Mouse (Mus musculus) cerebellum, adult (tissue): Measurements from ENCODE around the gene Ascc2.
A peak's percentile ranks its signal among the peaks of the same experiment; 100 is the strongest.

Source experiments
- ATAC-seq: cut with Nextera tagmentation; 2 replicates; pipeline ENCODE4 v1.9.2; 2017; ENCODE audit warnings: mild to moderate bottlenecking, moderate library complexity, mixed read lengths; ENCODE audit not compliant: insufficient number of reproducible peaks, low FRiP score, low TSS enrichment

Ascc2 gene

GRCm38 (mm10) chr11:4637534-4638234 is at the start of gene Ascc2:
Ascc2 (plus strand) TSS chr11:4637747.
- ATAC-seq = peak; percentile 82

- no peak for ATAC-seq
These were observed 45.7 kb upstream of the Ascc2 start for GRCm38 (mm10) chr11:4591811-4592210.

DNA sequence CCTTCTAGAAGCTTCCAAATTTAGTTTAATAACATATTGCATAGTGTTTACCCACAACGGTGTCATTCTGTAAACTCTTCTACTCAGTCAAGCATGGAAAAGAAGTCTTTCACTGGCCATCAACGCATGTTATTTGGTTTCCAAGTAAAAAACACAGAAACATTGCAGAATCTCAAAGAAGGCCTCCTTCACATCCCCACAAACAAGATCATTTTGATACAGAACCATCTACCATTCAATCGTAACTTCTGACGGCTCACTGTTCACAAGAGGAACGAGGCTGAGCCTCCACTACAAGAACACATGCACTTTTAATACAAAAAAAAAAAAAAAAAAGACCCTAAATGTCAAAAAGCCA is 44.1 kb upstream of the Ascc2 start:
- no peak for ATAC-seq

- ATAC-seq = peak; percentile 81
These were observed 43.5 kb upstream of the Ascc2 start for GRCm38 (mm10) chr11:4593849-4594607.

DNA sequence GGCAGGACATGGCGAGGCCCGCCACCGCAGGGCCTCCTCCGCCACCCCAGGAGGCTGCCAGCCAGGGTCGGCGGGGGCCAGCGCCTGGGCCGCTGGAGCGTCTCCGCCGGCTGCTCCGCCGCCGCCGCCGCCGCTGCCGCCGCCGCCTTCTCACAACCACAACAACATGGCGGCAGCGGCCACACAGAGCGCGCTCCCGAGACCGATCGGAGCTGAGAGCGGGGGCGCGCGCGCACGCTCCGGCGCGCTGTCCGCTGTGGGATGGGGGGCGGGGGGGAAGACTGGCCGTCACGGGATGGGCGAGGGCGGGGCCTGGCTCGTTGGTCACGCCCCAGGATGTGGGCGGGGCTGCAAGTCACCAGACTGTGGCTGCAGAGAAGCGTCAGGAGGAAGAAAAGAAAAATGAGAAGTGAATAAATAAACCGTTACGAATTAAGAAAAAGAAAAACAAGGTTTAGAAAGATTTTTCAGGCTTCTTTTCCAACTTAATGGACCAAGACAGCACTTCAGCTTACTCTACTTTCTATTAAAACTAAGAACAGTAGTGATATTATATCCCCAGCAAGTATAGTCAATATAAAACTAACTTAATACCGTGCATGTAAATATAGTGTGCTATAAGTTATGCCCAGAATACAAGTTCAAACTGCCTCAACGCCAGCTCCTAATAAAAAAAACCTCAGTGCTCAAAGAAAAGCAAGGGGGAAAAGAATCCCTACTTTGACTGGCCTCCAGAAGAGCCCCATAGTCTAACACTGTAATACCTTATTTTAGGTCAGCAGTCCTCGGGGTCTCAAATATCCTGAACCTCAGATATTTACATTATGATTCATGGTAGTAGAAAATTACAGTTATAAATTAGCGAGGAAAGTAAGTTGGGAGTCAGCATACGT is 42.7 kb upstream of the Ascc2 start, which contains the start of gene Mtmr3:
TSS of gene Mtmr3 (minus strand) at position 256 of the 893 bp plus-strand sequence.
- peak; percentile 84 for ATAC-seq

DNA sequence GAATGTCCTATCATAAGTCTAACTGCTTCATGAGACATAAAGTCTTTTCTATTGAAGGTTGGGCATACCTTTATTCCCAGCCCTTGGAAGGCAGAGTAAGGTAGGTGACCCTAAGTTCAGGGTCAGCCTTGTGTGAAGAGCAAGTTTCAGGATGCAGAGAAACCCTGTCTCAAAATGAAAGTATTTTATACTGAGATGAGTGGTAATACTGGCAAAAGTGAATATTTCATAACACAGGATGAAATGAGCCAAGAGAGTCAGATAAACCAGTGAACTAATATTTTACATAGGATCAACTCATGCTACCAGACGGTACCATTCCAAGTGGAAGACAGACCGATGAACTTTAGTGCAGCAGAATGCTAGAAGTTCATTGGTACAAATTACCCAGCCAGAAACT is 39.1 kb upstream of the Ascc2 start:
- ATAC-seq = no peak

DNA sequence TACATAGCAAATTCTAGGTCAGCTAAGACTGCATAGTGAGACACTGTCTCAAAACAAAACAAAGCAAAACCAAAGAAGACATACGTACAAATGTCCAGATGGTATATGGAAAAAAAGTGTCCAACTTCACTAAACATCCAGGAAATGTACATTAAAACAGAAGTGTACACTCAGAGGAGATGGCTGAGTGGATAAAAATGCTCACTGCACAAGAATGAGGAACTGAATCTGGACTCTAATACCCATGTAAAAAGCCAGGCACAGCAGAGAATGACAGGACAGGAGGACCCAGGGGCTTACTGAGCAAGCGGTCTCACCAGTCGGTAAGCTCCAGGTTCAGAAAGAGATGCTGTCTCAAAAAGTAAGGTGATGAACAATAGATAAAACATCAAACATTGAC is 37.6 kb upstream of the Ascc2 start:
- no peak for ATAC-seq

- ATAC-seq = no peak
These were observed 35.7 kb upstream of the Ascc2 start for GRCm38 (mm10) chr11:4601890-4602289.

GRCm38 (mm10) chr11:4602691-4603441 is 34.7 kb upstream of the Ascc2 start:
- no peak for ATAC-seq

DNA sequence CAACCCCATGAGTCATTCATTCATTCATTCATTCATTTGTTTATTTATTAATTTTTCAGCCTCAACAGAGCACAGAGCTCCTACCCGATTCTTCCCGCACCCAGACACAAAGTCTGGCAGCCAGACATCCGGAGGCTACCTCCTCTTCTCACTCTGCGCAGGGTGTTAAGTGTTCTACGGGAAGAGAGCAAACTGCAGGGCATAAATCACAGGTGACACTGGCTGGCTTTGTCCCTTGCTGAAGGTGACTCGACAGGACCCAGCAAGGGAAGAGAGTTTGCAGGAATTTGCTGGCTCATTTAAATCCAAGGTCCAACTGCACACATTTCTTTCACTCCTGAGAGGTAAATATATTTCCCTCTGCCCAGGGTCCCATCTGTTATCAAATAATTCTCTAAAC is 33.1 kb upstream of the Ascc2 start:
- no peak for ATAC-seq

DNA sequence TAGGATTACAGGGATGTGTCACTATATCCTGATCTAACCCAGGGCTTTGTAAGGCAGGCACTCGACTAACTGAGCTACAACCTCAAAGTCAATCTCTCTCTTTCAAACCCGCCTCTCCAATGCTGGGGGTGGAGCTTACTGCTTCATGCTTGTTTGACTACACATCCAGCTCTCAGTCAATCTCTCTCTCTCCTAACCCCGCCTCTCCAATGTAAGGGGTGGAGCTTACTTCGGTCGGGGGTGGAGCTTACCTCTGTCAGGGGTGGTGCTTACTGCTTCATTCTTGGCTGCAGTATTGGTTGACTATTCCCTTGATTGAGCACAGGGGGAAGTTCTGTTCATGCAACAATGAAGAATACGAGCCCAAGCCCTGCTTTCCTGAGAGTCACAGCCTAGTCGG is 32.1 kb upstream of the Ascc2 start:
- no peak for ATAC-seq

GRCm38 (mm10) chr11:4606541-4606940 is 31.0 kb upstream of the Ascc2 start:
- no peak for ATAC-seq

GRCm38 (mm10) chr11:4611904-4612303 is 25.6 kb upstream of the Ascc2 start:
- ATAC-seq = no peak

DNA sequence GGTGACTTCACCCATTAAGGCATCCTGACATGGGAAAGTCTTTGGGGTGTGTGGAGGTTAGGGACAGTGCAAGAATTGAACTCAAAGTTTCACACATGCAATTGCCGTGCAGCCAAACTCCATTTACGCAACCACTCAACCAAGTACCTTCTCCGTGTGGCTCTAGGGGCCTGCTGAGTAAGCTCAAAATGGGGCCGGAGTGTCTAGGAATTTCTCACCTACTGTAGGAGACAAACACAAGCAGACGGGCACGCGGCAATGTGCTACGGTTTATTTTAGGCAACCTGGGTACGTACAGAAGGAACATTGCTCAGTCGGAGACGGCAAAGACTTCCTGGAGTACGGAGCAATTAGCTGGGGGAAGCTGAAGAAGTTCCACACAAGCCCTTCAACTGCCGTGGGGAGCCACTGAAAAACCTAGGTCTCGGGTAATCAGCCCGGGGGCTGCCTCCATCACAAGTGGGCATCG is 17.5 kb upstream of the Ascc2 start, which contains the start of gene Gm11032:
TSS of gene Gm11032 (plus strand) at position 51 of the 469 bp plus-strand sequence.
- ATAC-seq = no peak

GRCm38 (mm10) chr11:4620501-4621108 is 16.9 kb upstream of the Ascc2 start:
- ATAC-seq = no peak

DNA sequence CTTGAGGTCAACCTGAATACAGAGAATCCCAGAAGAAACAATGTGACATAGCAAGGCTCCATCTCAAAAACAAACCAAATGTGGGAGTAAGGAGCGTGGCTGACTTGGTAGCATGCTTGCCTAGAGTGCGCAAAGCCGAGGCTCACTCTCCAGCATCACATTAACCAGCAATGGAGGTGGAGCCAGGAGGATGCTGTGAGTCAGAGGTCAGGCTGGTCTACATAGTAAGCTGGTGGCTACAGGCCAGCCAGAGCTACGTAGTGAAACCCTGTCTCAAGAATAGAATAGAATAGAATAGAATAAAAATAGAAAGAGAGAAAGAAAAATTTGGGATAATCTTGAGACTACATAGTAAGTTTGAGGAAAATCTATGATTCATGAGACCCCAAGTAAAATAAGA is 15.7 kb upstream of the Ascc2 start:
- ATAC-seq = no peak

- ATAC-seq = no peak
These were observed 15.0 kb upstream of the Ascc2 start for GRCm38 (mm10) chr11:4622442-4622986.

GRCm38 (mm10) chr11:4622997-4623396 is 14.6 kb upstream of the Ascc2 start:
- ATAC-seq = no peak

GRCm38 (mm10) chr11:4625931-4626330 is 11.6 kb upstream of the Ascc2 start:
- ATAC-seq = no peak
